Mouse (Mus musculus) common myeloid progenitor, adult 5-6 weeks (primary cell): Measurements from ENCODE around the gene Tmem59l. TPM values are rescaled to one million over a fixed set of nuclear protein-coding genes. Genes with fewer than 3 reads are reported as not detected.
A peak's percentile ranks its signal among the peaks of the same experiment; 100 is the strongest.
"Not testable (repeated sequence)": the region's sequence is repeated elsewhere in the genome, so short reads cannot be mapped to it uniquely, and the experiment has no call there.

Experiments used
- ATAC-seq: replicated peaks from 2 replicates; pipeline ENCODE4 v1.8.0; 2016; ENCODE audit warnings: low read depth, mild to moderate bottlenecking, moderate TSS enrichment, inconsistent platforms; ENCODE audit not compliant: poor library complexity, severe bottlenecking
- total RNA-seq: library from RNA; stranded (forward); fragments of 200-1000, 187-1606 nt; gene quantifications from 2 replicates; pipeline ENCODE4 v1.2.3, GENCODE M21; 2017

The Tmem59l gene
- total RNA-seq: not detected in 2 replicates

DNA sequence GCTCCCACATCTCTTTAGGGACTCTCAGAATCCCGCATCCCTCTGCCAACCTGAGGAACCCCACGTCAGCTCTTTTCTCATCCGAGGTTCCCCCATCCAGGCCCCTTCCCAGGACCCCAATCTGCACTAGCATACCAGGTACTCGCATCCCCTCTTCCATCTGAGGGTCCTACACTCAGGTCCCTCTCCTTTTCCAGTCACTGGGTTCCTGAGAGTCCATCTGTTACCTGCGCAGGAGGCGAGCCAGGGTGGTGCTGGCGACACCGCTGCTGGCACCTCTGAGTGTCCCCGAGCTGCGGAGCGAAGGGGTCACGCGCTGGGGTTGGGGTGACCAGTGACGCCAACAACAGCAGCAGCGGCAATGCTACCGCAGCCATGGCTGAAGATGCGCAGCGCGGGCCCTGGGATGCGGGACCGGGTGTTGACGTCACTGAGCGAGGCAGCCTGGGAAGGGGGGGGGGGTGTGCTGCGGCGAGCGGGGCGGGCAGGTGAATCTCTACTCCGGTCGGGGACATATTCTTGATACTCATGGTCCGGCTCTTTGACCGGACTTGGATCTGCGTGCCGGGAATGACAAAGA lies at the start of gene Tmem59l:
Gene Tmem59l (minus strand): TSS at position 418 of the 580 bp plus-strand sequence.
- ATAC-seq: no peak

DNA sequence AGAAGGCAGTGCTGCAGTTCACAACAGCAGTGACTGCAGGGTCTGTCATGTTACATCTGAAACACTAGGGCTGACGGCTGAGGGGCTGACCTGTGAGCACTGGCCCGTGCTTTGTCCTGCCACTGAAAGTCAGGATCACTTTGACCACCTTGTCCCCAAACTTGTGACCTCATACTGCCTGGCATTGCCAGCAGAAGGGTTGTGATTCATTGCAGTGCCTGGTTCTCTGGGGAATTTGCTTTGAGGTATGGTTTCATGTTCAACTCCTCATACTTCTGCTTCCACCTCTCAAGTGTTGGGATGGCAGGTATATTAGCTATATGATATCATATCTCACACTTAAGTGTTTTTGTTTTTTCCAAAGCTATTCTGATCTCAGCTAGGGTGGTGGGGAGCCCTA lies 48.5 kb upstream of the Tmem59l start:
- no peak for ATAC-seq

GRCm38 (mm10) chr8:70535221-70535620 lies 48.1 kb upstream of the Tmem59l start:
- no peak for ATAC-seq

GRCm38 (mm10) chr8:70534281-70534680 lies 47.1 kb upstream of the Tmem59l start:
- no peak for ATAC-seq

DNA sequence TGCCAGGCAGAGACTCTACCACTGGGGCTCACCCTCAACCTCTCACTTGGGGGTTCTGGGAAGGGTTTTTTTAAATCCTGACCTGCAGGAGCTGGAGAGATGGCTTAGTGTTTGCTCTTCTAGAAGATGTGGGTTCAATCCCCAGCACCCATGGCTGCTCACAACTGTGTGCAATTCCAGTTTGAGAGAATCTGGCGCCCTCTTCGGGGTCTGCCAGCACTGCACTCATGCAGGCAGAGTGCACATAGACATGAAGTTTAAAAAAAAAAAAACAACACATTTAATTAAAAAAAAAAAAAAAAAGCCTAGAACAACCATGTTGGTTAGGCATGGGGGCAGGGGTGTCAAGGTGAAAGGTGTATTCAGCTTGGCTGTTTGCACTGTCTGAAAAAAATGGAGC lies 43.2 kb upstream of the Tmem59l start:
- no peak for ATAC-seq

DNA sequence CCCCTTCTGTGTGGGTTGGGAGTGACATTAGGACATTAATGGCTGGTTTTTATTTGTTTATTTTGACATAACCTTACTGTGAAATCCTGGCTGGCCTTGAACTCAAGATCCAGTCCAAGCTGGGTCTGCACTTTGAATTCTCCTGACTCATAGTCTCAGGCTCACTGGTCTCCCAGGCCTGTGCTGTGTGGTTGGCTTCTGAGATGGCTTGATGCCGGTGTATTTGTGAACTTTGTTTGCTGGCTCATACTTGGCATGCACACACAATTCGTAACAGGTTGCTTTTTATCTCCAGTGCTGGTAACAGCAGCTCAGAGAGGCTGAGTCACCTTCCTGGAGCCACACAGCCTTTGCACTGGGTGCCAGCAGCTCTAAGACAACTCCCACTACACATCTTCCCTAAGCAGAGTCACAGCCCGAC lies 42.6 kb upstream of the Tmem59l start:
- no peak for ATAC-seq

- ATAC-seq: no peak
Observed at GRCm38 (mm10) chr8:70529299-70529698, 42.1 kb upstream of the Tmem59l start.

DNA sequence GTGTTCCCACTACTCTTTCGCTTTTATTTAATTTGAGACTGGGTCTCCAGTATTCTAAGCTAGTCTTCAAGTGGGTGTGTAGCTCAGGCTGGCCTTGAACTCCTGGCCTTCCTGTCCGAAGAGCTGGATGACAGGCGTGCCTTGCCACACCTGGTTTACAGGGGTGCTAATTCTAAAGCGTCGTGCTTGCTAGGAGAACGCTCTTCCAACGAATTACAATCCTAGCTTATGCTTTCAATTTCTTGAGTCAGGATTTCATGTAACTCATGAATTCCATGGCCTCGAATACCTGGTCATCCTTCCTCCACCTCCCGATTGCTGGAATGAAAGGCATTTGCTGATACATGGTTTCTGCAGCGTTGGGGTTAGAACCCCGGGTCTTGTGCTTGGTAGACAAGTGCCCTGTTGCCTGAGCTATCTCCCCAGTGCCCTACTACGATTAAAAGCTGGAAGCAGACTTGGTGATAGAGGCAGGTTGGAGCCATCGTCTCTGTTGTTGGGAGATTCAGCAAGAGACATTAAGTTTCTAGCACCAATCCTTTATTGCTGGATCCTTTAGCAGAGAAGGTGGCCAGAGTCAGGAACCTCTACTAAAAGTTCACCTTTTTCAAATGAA lies 41.1 kb upstream of the Tmem59l start:
- ATAC-seq: no peak

DNA sequence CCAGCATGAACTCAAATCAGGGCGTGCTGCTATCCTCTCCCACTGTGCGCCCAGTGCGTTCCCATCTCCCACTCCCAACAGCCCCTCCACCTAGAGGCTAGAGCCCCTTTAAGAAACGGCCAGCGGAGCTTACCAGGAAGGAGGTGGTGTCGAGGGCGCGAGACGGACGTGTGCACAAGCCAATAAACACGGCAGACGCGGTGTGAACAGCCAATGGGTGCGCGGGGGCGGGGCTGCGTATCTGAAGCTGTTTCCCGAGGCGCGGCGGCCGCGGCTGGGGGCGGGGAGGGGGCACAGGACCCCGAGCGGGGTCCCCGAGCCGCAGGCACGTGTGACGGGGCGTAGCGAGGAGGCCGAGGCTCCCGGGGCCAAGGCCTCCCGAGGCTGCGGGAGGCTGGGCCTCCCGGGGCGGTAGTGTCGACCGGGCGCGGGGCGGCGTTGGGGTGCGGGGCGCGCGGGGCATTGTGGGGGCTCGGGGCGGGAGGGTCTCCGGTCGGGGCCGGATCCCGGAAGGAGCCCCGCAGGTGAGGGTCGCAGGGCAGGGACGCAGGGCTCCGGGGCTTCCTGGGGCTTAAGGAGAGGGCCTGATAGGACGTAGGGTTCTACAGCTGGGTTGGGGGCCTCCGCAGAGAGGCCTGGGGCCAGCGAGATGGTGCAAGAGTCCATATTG lies 40.5 kb upstream of the Tmem59l start, which contains the start of the genes Fkbp8 and Kxd1:
Gene Fkbp8 (plus strand): TSS at position 213 of the 670 bp plus-strand sequence.
Gene Kxd1 (minus strand): TSS at position 445 of the 670 bp plus-strand sequence.
- ATAC-seq: peak; percentile 85

- no peak for ATAC-seq
Observed at GRCm38 (mm10) chr8:70527111-70527511, 40.0 kb upstream of the Tmem59l start.

GRCm38 (mm10) chr8:70522592-70523403 lies 35.6 kb upstream of the Tmem59l start:
- peak; percentile 92 for ATAC-seq

- no peak for ATAC-seq
Observed at GRCm38 (mm10) chr8:70519606-70520005, 32.4 kb upstream of the Tmem59l start.

DNA sequence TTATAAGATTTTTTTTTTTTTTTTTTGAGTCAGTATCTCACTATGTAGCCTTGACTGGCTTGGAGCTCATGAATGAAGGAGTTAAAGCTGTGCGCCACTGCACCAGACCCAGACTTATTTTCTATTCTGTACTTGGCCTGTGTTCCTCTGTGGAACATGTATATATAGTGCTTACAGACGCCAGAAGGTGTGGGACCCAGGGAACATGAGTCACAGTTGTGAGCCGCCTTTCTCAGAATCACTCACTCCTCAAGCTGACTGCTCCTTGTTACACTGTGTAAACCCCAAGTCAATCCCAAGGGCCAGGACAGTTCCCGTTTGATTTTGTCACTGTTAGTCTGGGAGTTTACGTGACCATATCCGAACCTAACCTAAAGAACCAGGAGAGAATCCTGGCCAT lies 31.9 kb upstream of the Tmem59l start:
- ATAC-seq: no peak

DNA sequence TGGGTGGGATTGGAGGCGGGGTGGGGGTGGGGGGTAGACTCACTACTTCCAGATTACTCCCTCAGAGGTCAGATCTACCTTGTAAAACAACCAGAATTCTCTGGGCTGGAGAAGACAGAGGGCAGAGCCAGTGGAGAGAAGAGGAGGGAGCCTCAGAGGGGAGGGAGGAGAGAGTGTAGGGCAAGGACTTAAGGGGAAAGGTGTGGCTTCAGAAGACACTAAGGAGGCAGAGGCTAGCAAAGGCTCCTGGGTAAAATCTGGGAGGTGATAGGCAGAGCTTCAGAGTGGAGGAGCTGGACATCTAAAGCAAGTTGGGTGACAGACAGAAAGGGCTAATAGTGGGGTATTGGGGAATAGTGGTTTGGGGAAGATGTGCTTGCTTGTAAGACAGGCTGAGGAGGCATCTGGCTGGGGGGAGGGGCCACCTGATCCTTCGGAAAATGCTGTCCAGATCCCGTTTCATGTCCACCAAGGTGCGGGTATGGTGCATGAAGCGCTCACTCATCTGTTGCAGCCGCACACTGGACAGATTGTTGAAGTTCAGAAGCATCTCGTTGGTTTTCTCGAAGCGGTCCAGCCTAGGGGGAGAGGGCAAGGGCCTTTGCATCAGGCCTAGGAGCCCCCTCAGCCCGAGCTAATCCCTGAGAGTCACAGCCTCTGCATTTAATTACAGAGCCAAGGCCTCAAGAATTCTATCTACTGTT lies 30.9 kb upstream of the Tmem59l start:
- ATAC-seq: no peak

DNA sequence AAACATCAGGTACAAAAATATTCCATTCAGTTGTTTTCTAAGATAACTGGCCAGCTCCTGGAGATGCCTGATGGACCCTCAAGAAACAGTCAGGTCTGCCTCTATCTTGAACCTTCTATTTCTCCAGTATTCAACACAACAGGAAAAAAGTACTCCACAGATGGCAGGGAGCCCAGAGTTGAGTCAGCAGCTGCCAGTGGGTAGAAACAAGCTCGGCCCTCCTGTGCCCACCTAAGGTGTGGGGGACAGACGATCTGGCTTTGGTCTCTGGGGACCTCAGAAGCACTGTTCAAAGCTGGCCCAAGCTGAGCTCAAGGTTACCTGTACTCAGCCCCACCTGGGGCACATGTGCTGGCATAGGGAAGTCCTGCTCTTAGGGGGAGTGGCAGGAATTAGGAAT lies 26.3 kb upstream of the Tmem59l start:
- ATAC-seq: no peak

DNA sequence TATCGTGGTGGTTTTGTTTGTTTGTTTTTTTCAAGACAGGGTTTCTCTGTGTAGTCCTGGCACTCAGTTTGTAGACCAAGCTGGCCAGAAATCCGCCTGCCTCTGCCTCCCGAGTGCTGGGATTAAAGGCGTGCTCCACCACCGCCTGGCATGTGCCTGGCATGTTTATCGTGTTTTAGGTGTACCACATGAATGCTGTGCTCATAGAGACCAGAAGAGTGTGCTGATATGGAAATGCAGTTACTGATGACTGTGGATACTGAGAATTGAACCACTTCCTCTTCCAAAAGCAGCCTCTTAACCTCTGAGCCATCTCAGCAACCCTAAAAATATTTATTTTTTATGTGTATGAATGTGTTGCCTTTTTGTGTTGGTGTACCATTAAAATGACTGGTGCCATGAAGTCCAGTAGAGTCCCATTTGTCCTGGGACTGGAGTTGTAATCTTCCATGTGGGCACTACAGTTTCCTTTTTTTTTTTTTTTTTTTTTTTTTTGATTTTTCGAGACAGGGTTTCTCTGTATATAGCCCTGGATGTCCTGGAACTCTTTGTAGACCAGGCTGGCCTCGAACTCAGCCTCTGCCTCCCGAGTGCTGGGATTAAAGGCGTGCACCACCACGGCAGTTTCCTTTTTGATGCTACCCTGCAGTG lies 25.2 kb upstream of the Tmem59l start:
- ATAC-seq: peak; percentile 39

- ATAC-seq: no peak
Observed at GRCm38 (mm10) chr8:70511770-70512169, 24.6 kb upstream of the Tmem59l start.

GRCm38 (mm10) chr8:70511174-70511573 lies 24.0 kb upstream of the Tmem59l start:
- ATAC-seq: not testable (repeated sequence)

GRCm38 (mm10) chr8:70510228-70510915 lies 23.2 kb upstream of the Tmem59l start, which contains the start of gene Uba52:
Uba52 (minus strand) TSS chr8:70510801.
- ATAC-seq: peak; percentile 73
